Mouse (Mus musculus) duodenum, adult 2 months (tissue): ENCODE measurements around the gene Hecw1. TPM values are rescaled to one million over a fixed set of nuclear protein-coding genes. Genes with fewer than 3 reads are reported as not detected.

Source experiments
- polyA plus RNA-seq: library from polyadenylated mRNA; depleted of rRNA; stranded (reverse); fragments of >200 nt; gene quantifications from 2 replicates; pipeline ENCODE4 v1.2.3, GENCODE M21; 2012; ENCODE audit warnings: low replicate concordance; rRNA removed

The Hecw1 gene
- polyA plus RNA-seq, result not detected in 2 replicates

DNA sequence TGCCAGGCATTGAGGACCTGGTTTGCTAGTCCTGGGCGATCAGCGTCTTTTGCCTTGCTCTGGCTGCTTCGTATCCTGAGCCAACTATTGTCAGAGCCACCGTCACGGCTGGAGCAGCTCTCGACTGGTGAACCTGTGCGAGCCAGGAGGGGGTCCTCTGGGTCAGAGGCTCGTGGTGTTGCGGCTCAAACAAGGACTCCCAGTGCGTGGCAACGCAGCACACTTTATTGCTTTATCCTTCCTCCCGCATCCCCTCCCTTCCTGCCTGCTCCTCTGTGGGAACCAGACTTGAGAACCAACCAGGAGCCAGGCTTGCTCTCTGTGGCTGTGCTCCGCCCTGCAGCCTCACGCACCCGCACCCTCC, at the start of gene Hecw1:
Gene Hecw1, minus strand, starts transcription at position 323 of the 364 bp plus-strand sequence.

Other genes with a start within 250 kb of the Hecw1 start
- gene Mrpl32, start 89.9 kb upstream of the Hecw1 start, polyA plus RNA-seq, result 2.0 and 5.5 TPM in 2 replicates
- 13.7 and 15.8 TPM in 2 replicates for gene Psma2, start 90.0 kb upstream of the Hecw1 start, polyA plus RNA-seq
- 0.86 and 1.3 TPM in 2 replicates for gene AW209491, start 106.9 kb upstream of the Hecw1 start, polyA plus RNA-seq